Mouse (Mus musculus) activated CD4-positive, CD25-positive, alpha-beta regulatory T cell (primary cell): Measurements from ENCODE around the gene Ceacam16. TPM values are rescaled to one million over a fixed set of nuclear protein-coding genes. Genes with fewer than 3 reads are reported as not detected.

ENCODE experiments used
- polyA plus RNA-seq, 2 experiments: library from polyadenylated mRNA; unstranded; fragments of 100-300 nt; shearing (Covaris generic); gene quantifications; one replicate each; pipeline ENCODE4 v1.2.1; 2017

Ceacam16 gene
- 1 to 10 TPM in 1 of 2 experiments, under 1 TPM in 1; 0.48 to 1.1 TPM for polyA plus RNA-seq

DNA sequence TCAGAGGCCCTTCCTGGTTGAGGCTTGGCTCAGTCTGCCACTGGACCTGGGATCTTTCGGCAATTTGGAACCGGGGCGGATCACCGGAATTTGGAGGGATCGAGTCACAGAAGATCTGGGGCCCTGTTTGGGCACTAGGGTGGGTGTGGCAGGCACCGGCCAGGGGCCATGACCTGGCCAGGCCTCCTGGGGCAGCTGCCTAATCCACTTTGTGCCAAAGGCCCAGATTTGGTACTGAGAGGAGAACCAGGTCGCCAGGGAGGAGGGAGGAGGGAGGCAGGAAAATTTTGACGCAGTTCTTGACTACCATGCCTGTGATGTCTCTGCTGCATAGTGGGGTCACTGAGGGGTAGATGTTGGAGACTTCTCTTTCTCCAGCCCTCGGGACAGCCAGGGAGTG lies at the start of gene Ceacam16:
TSS of gene Ceacam16 (minus strand) at position 101 of the 400 bp plus-strand sequence.

DNA sequence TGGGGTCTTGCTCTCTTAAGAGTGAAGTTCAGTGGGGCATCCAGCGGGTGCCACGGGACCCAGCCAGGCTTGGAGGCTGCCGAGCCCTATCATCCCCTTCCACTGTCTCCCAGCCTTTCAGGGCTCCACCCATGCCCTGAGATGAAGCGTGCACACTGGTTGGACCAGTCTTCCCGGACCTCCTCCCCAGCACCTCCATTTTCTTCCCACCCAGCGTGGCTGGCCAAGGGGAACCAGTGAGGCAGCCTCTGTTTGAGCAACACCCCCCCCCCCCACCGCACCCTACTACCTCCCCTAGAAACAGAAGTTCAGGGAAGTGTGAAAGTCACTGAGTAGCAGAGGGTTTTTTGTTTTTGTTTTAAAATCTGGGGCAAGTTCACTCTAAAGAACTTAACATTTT lies 26.8 kb upstream of the Ceacam16 start, which contains the start of gene Ceacam19:
TSS of gene Ceacam19 (minus strand) at position 117 of the 400 bp plus-strand sequence.

GRCm38 (mm10) chr7:19851858-19852570 lies 9.1 kb downstream of the Ceacam16 start, which contains the start of gene Gm19345:
Gm19345 (plus strand) TSS chr7:19852003.

GRCm38 (mm10) chr7:19822604-19823058 lies 38.5 kb downstream of the Ceacam16 start, which contains the start of gene Bcl3:
Bcl3 (minus strand) TSS chr7:19822770.

Other genes with a start within 250 kb of the Ceacam16 start
- 10 to 100 TPM; 76.1 to 91.6 TPM for gene Relb, start 231.9 kb downstream of the Ceacam16 start, polyA plus RNA-seq
- 100 to 1,000 TPM; 114 to 162 TPM for gene Clptm1, start 196.3 kb downstream of the Ceacam16 start, polyA plus RNA-seq
- under 1 TPM in 1 of 2 experiments, not detected in 1; 0.38 TPM for gene Apoc2, start 183.4 kb downstream of the Ceacam16 start, polyA plus RNA-seq
- not detected for gene Gm44805, start 179.9 kb downstream of the Ceacam16 start, polyA plus RNA-seq
- under 1 TPM in 1 of 2 experiments, not detected in 1; 0.53 TPM for gene Apoc4, start 179.8 kb downstream of the Ceacam16 start, polyA plus RNA-seq
- 1 to 10 TPM in 1 of 2 experiments, under 1 TPM in 1; 0.67 to 3.8 TPM for gene Apoc1, start 168.6 kb downstream of the Ceacam16 start, polyA plus RNA-seq
- gene Apoe, start 162.1 kb downstream of the Ceacam16 start, polyA plus RNA-seq, result 10 to 100 TPM; 30.0 to 92.3 TPM
- gene Tomm40, start 145.9 kb downstream of the Ceacam16 start, polyA plus RNA-seq, result 100 to 1,000 TPM in 1 of 2 experiments, 10 to 100 TPM in 1; 61.9 to 105 TPM
- 1 to 10 TPM in 1 of 2 experiments, under 1 TPM in 1; 0.47 to 1.9 TPM for gene Nectin2, start 110.8 kb downstream of the Ceacam16 start, polyA plus RNA-seq
- gene Bcam, start 90.3 kb downstream of the Ceacam16 start, polyA plus RNA-seq, result 1 to 10 TPM; 5.2 to 5.4 TPM
- gene Cblc, start 64.5 kb downstream of the Ceacam16 start, polyA plus RNA-seq, result 1 to 10 TPM in 1 of 2 experiments, not detected in 1; 1.4 TPM
- gene Bcl3, start 38.5 kb downstream of the Ceacam16 start, polyA plus RNA-seq, result 100 to 1,000 TPM; 131 to 135 TPM
- gene Gm19345, start 9.3 kb downstream of the Ceacam16 start, polyA plus RNA-seq, result under 1 TPM; 0.20 to 0.81 TPM
- gene Ceacam19, start 26.7 kb upstream of the Ceacam16 start, polyA plus RNA-seq, result not detected
- 10 to 100 TPM; 31.2 to 36.7 TPM for gene Pvr, start 59.9 kb upstream of the Ceacam16 start, polyA plus RNA-seq
- 10 to 100 TPM; 33.0 to 37.6 TPM for gene Igsf23, start 89.5 kb upstream of the Ceacam16 start, polyA plus RNA-seq
- not detected for gene Ceacam20, start 104.1 kb upstream of the Ceacam16 start, polyA plus RNA-seq
- gene Nlrp9b, start 130.2 kb upstream of the Ceacam16 start, polyA plus RNA-seq, result under 1 TPM in 1 of 2 experiments, not detected in 1; 0.44 TPM
- gene Vmn1r91, start 238.4 kb upstream of the Ceacam16 start, polyA plus RNA-seq, result under 1 TPM; 0.11 to 0.22 TPM